Comparison of ENCODE assay signal across 19 mouse cellular contexts in genomic region chr2:45925791-45926480, GRCm38 (mm10).
A peak's percentile ranks its signal among the peaks of the same experiment; 100 is the strongest.
DNase-seq lines count a peak whose midpoint lies in the region.
"Had no signal": no experiment of that assay in that cellular context is flagged by ENCODE, and none has a peak within 500 bp of the region (broad histone marks: within the 10 kb centered on the region; RNA-seq: fewer than 3 reads in every experiment).

No protein-coding gene starts in this region.

- DNase-seq in layer of hippocampus, adult 18-20 months (ENCODE audit: low spot score in 2 of 2), result peak; percentile 30 to 70
- no peak for DNase-seq in layer of hippocampus, postnatal 10 days (ENCODE audit: low spot score in 2 of 2)
- peak; percentile 82 for DNase-seq in brain, adult 2 months (ENCODE audit: low read depth, low spot score)
- DNase-seq in layer of hippocampus, adult 9-10 months (ENCODE audit: low spot score), result peak; percentile 15
- DNase-seq in left cerebral cortex, postnatal 14 days (ENCODE audit: low spot score in 2 of 2), result peak; percentile 6 to 26
- DNase-seq in lung, adult 18-20 months, result no peak
- no peak for DNase-seq in kidney, adult 11 months
- DNase-seq in neural tube, embryonic 10.5 days (ENCODE audit: extremely low spot score, low spot score), result no peak
- DNase-seq: adrenal gland, postnatal 10 days; cerebellum, adult 8-10 months; cerebellum, postnatal 36 days; embryo, embryonic 11 days; gastrocnemius, postnatal 25 days; heart, adult 18-20 months; heart, postnatal 36 days; kidney, adult 2 months; lung, postnatal 36 days; retina, postnatal 1 day; spleen, adult 18-20 months had no signal

- intact Hi-C loops in left cerebral cortex, postnatal 14 days (cut with DNase I), result no loop called here

Comparison
In these comparisons a context has a peak if more than half of its experiments do, and no peak if none do; other contexts are left out.
1. DNase-seq: peak in layer of hippocampus, adult 18-20 months (2 of 2), brain, adult 2 months (single experiment), layer of hippocampus, adult 9-10 months (single experiment) and left cerebral cortex, postnatal 14 days (2 of 2); none in layer of hippocampus, postnatal 10 days (0 of 2), lung, adult 18-20 months (0 of 2), kidney, adult 11 months (single experiment) and neural tube, embryonic 10.5 days (single experiment).